Mouse (Mus musculus): ENCODE results near the gene Pcca. TPM values are rescaled to one million over a fixed set of nuclear protein-coding genes. Genes with fewer than 3 reads are reported as not detected.
A peak's percentile ranks its signal among the peaks of the same experiment; 100 is the strongest.

Pcca gene
- polyA plus RNA-seq, 1 experiment from 2014 or later = 63.1 TPM

- ChIA-PET CTCF (interaction anchor here (0.8 kb wide), 1 partner anchor 43 kb away, joined by 3 read pairs; no protein-coding TSS in a partner anchor), POLR2A (no interaction called here)
- DNase-seq (ENCODE audit: low read depth, low spot score) (no peak), ATAC-seq (no peak)
- TF ChIP-seq CTCF (IDR thresholded peaks at IDR 0.05) = no peak
- in situ Hi-C loops (cut with MboI; ENCODE audit: low pct_unique_long_range_greater_than_20kb) = no loop called here
- no peaks in the 10 kb centered on the region for H3K27me3 ChIP-seq
Measured at GRCm38 (mm10) chr14:122713793-122714192, 179.7 kb downstream of the Pcca start.

DNA sequence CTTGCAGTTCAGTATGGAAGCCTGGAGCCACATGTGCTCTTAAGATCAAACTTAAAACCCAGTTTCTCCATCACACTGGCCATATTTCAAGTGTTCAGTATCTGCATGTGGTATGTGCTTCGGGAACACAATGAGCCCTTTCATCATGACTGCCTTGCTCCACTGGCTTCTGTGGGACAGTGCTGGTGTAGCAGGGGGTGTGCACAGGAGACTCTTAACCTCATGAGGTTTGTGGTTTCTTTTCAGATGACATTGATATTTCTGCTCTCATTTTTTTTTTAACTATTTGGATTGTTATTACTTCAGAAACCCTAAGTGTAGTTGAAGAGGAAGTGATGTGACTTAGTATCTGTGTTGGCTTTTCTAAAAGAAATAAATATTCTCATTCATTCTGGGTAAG is 180.8 kb downstream of the Pcca start:
- H3K27me3 ChIP-seq = no peaks in the 10 kb centered on the region
- POLR2A ChIA-PET = no interaction called here
- in situ Hi-C loops (cut with MboI; ENCODE audit: low pct_unique_long_range_greater_than_20kb) = no loop called here
- CTCF ChIA-PET = interaction anchor here (0.9 kb wide), 1 partner anchor 72 kb away, joined by 3 read pairs; no protein-coding TSS in a partner anchor
- ATAC-seq = peak; percentile 66
- no peak for TF ChIP-seq CTCF (IDR thresholded peaks at IDR 0.05)
- no peak for DNase-seq (ENCODE audit: low read depth, low spot score)

- no peak for TF ChIP-seq CTCF (IDR thresholded peaks at IDR 0.05)
- ChIA-PET POLR2A (no interaction called here), CTCF (no interaction called here)
- in situ Hi-C loops (cut with MboI; ENCODE audit: low pct_unique_long_range_greater_than_20kb) = no loop called here
- ATAC-seq = peak; percentile 83
- no peak for DNase-seq (ENCODE audit: low read depth, low spot score)
- no peaks in the 10 kb centered on the region for H3K27me3 ChIP-seq
Measured at GRCm38 (mm10) chr14:122716057-122716456, 181.9 kb downstream of the Pcca start.

DNA sequence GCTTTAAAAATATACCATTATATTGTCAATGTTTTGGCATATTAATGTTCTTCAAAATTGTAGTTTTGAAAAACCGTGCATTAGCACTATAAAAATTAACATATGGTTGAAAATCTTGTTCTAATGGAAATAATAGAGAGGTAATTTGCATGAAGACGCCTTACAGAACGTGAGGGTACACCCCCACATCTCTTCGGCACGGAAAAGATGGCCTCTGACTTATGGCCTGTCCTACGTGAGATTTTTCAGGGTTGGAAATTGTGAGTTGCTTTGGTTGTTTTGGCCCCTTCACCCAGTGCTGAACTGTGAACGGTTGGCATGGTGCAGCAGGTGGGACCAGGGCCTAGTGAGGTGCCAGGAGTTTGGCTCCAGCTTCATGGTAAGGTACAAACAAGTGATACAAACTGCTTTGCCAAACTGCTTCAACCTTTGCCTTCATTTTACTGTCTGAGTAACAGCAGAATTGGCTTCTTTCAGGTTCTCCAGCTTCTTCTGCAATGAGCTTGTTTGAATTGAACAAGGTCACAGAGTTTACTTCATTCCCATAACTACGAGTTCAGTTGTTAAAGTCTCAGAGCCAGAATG is 185.5 kb downstream of the Pcca start:
- DNase-seq (ENCODE audit: low read depth, low spot score) (no peak), ATAC-seq (no peak)
- H3K27me3 ChIP-seq = no peaks in the 10 kb centered on the region
- TF ChIP-seq CTCF (IDR thresholded peaks at IDR 0.05) = no peak
- in situ Hi-C loops (cut with MboI; ENCODE audit: low pct_unique_long_range_greater_than_20kb) = no loop called here
- ChIA-PET CTCF (no interaction called here), POLR2A (no interaction called here)

- DNase-seq (ENCODE audit: low read depth, low spot score) = no peak
- TF ChIP-seq CTCF (IDR thresholded peaks at IDR 0.05) = no peak
- CTCF ChIA-PET = no interaction called here
- no peaks in the 10 kb centered on the region for H3K27me3 ChIP-seq
- in situ Hi-C loops (cut with MboI; ENCODE audit: low pct_unique_long_range_greater_than_20kb) = no loop called here
- POLR2A ChIA-PET = no interaction called here
- no peak for ATAC-seq
Measured at GRCm38 (mm10) chr14:122720989-122721388, 186.9 kb downstream of the Pcca start.

DNA sequence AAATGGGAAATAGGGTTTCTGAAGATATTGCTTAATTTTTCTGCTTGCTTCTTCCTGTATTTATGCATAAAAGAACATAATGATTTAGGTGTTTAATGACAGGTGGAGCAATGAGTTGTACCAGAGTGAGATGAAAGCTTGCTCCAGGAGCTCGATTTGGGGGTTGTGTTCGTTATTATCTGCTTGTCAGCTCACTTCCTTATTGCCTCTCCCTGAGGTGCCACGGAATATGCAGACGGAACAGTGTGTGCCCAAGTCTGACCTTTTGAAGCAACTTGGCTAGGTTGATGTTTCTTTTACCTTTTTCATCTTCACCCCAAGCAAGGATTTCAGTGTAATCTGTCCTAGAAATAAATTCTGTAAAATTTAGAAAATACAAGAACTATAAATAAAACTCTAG is 187.6 kb downstream of the Pcca start:
- no peak for TF ChIP-seq CTCF (IDR thresholded peaks at IDR 0.05)
- POLR2A ChIA-PET = no interaction called here
- CTCF ChIA-PET = no interaction called here
- no peaks in the 10 kb centered on the region for H3K27me3 ChIP-seq
- in situ Hi-C loops (cut with MboI; ENCODE audit: low pct_unique_long_range_greater_than_20kb) = no loop called here
- ATAC-seq (no peak), DNase-seq (ENCODE audit: low read depth, low spot score) (no peak)

GRCm38 (mm10) chr14:122726456-122726855 is 192.3 kb downstream of the Pcca start:
- H3K27me3 ChIP-seq = no peaks in the 10 kb centered on the region
- ATAC-seq (no peak), DNase-seq (ENCODE audit: low read depth, low spot score) (no peak)
- TF ChIP-seq CTCF (IDR thresholded peaks at IDR 0.05) = no peak
- in situ Hi-C loops (cut with MboI; ENCODE audit: low pct_unique_long_range_greater_than_20kb) = no loop called here
- ChIA-PET POLR2A (no interaction called here), CTCF (no interaction called here)

GRCm38 (mm10) chr14:122729431-122730073 is 195.4 kb downstream of the Pcca start:
- H3K27me3 ChIP-seq = no peaks in the 10 kb centered on the region
- TF ChIP-seq CTCF (IDR thresholded peaks at IDR 0.05) = no peak
- no peak for ATAC-seq
- ChIA-PET CTCF (no interaction called here), POLR2A (no interaction called here)
- DNase-seq (ENCODE audit: low read depth, low spot score) = no peak
- in situ Hi-C loops (cut with MboI; ENCODE audit: low pct_unique_long_range_greater_than_20kb) = no loop called here

- no peak for TF ChIP-seq CTCF (IDR thresholded peaks at IDR 0.05)
- in situ Hi-C loops (cut with MboI; ENCODE audit: low pct_unique_long_range_greater_than_20kb) = no loop called here
- H3K27me3 ChIP-seq = no peaks in the 10 kb centered on the region
- no peak for DNase-seq (ENCODE audit: low read depth, low spot score)
- POLR2A ChIA-PET = no interaction called here
- CTCF ChIA-PET = interaction anchor here (0.6 to 1.0 kb wide), 2 partner anchors 18 to 507 kb away, joined by 3 read pairs; no protein-coding TSS in a partner anchor
- no peak for ATAC-seq
Measured at GRCm38 (mm10) chr14:122730921-122731551, 196.9 kb downstream of the Pcca start.

- H3K27me3 ChIP-seq = no peaks in the 10 kb centered on the region
- ChIA-PET POLR2A (interaction anchor here (1.0 kb wide), 1 partner anchor 16 kb away, joined by 3 read pairs; no protein-coding TSS in a partner anchor), CTCF (interaction anchor here (1.4 kb wide), 2 partner anchors 12 to 25 kb away, joined by 3 to 4 read pairs; no protein-coding TSS in a partner anchor)
- no peak for ATAC-seq
- in situ Hi-C loops (cut with MboI; ENCODE audit: low pct_unique_long_range_greater_than_20kb) = no loop called here
- no peak for TF ChIP-seq CTCF (IDR thresholded peaks at IDR 0.05)
- DNase-seq (ENCODE audit: low read depth, low spot score) = no peak
Measured at GRCm38 (mm10) chr14:122736806-122737205, 202.7 kb downstream of the Pcca start.

All from Patski (cell line).